Comparison of ENCODE assay signal across 10 mouse cellular contexts in genomic region chr11:47379630-47379958, GRCm38 (mm10).
DNase-seq lines count a peak whose midpoint lies in the region; ATAC-seq and TF ChIP-seq lines count a peak whose summit lies in the region.
"Had no signal": no experiment of that assay in that cellular context is flagged by ENCODE, and none has a peak within 500 bp of the region (broad histone marks: within the 10 kb centered on the region; RNA-seq: fewer than 3 reads in every experiment).

No protein-coding gene starts in this region.

- 0 out of 2 replicates have a peak overlapping the region, but pooled peaks have one; percentile 55 for H3K9ac ChIP-seq in liver, embryonic 11.5 days (ENCODE audit: low read depth, low read length)
- H3K9ac ChIP-seq in liver, postnatal 0 days (replicated peaks) = no peak overlapping the region
- no peak overlapping the region for H3K9ac ChIP-seq in forebrain, embryonic 12.5 days
- H3K9ac ChIP-seq in limb, embryonic 11.5 days (ENCODE audit: low read length) = peak overlapping the region; percentile 30

- H3K27ac ChIP-seq in liver, embryonic 11.5 days (ENCODE audit: low read depth, low read length) = no peak overlapping the region
- no peak overlapping the region for H3K27ac ChIP-seq in liver, postnatal 0 days (ENCODE audit: low read depth)
- peak overlapping the region; percentile 68 for H3K27ac ChIP-seq in forebrain, embryonic 12.5 days
- H3K27ac ChIP-seq in limb, embryonic 11.5 days (replicated peaks; ENCODE audit: low read depth, low read length) = peak overlapping the region; percentile 98
- 0 out of 2 replicates have a peak overlapping the region, but pooled peaks have one; percentile 50 for H3K27ac ChIP-seq in small intestine, adult 2 months (ENCODE audit: insufficient read depth, low read depth, low read length)

- no peaks in the 10 kb centered on the region for H3K36me3 ChIP-seq in liver, embryonic 11.5 days (ENCODE audit: control insufficient read depth, insufficient read depth, low read length)
- H3K36me3 ChIP-seq in liver, postnatal 0 days (replicated peaks; ENCODE audit: insufficient read depth, low read length) = no peaks in the 10 kb centered on the region
- no peaks in the 10 kb centered on the region for H3K36me3 ChIP-seq in forebrain, embryonic 12.5 days (replicated peaks)
- no peaks in the 10 kb centered on the region for H3K36me3 ChIP-seq in limb, embryonic 11.5 days (ENCODE audit: control insufficient read depth, insufficient read depth, low read length)
- no peaks in the 10 kb centered on the region for H3K36me3 ChIP-seq in small intestine, adult 2 months (ENCODE audit: control insufficient read depth, insufficient read depth, low read length)

- 54% methylated on average over 4 of the region's 4 CpGs for WGBS in liver, embryonic 11.5 days
- WGBS in liver, postnatal 0 days (ENCODE audit: insufficient replicate concordance) = 44% methylated on average over 4 of the region's 4 CpGs
- 48% methylated on average over 4 of the region's 4 CpGs for WGBS in forebrain, embryonic 12.5 days
- WGBS in limb, embryonic 11.5 days = 24% methylated on average over 4 of the region's 4 CpGs
- 46% methylated on average over 4 of the region's 4 CpGs for WGBS in small intestine, adult 2 months

- H3K4me1 ChIP-seq in liver, embryonic 11.5 days (replicated peaks; ENCODE audit: control insufficient read depth, insufficient read depth, low read length) = no peaks in the 10 kb centered on the region
- no peaks in the 10 kb centered on the region for H3K4me1 ChIP-seq in liver, postnatal 0 days (ENCODE audit: insufficient read depth)
- peaks cover 14% of the 10 kb centered on the region for H3K4me1 ChIP-seq in forebrain, embryonic 12.5 days
- peaks cover 11% of the 10 kb centered on the region for H3K4me1 ChIP-seq in limb, embryonic 11.5 days (ENCODE audit: control insufficient read depth, insufficient read depth, low read length)
- no peaks in the 10 kb centered on the region for H3K4me1 ChIP-seq in small intestine, adult 2 months (ENCODE audit: control insufficient read depth, insufficient read depth, insufficient read length, low read length)

- TF ChIP-seq CTCF in liver, postnatal 0 days (IDR thresholded peaks at IDR 0.05; ENCODE audit: low read depth) = no peak
- TF ChIP-seq CTCF in small intestine, adult 2 months (IDR thresholded peaks at IDR 0.05; ENCODE audit: extremely low read depth, insufficient read length, insufficient replicate concordance, low read depth, low read length) = no peak

- peak overlapping the region; percentile 59 for H3K4me2 ChIP-seq in liver, embryonic 11.5 days
- H3K4me2 ChIP-seq in liver, postnatal 0 days (ENCODE audit: low read depth, low read length) = no peak overlapping the region
- peak overlapping the region; percentile 55 for H3K4me2 ChIP-seq in forebrain, embryonic 12.5 days
- peak overlapping the region; percentile 68 for H3K4me2 ChIP-seq in limb, embryonic 11.5 days (ENCODE audit: low read depth, severe bottlenecking)

- no peaks in the 10 kb centered on the region for H3K27me3 ChIP-seq in liver, embryonic 11.5 days (replicated peaks; ENCODE audit: control insufficient read depth, insufficient read depth, low read length)
- H3K27me3 ChIP-seq in liver, postnatal 0 days (ENCODE audit: insufficient read depth, low read length) = no peaks in the 10 kb centered on the region
- H3K27me3 ChIP-seq in forebrain, embryonic 12.5 days = no peaks in the 10 kb centered on the region; the same call in 1 of the 2 replicates
- H3K27me3 ChIP-seq in limb, embryonic 11.5 days (ENCODE audit: control insufficient read depth, insufficient read depth, low read length) = no peaks in the 10 kb centered on the region
- no peaks in the 10 kb centered on the region for H3K27me3 ChIP-seq in small intestine, adult 2 months (ENCODE audit: control insufficient read depth, insufficient read depth, low read length)
- H3K27me3 ChIP-seq: Patski had no signal

- DNase-seq in liver, embryonic 11.5 days (ENCODE audit: low spot score) = no peak
- no peak for DNase-seq in liver, postnatal 0 days
- DNase-seq in limb, embryonic 11.5 days (ENCODE audit: low spot score) = no peak
- no peak for DNase-seq in thymus, postnatal 4 days
- DNase-seq in natural killer cell, adult 2 months (ENCODE audit: low spot score in 2 of 2) = no peak
- no peak for DNase-seq in lung, postnatal 4 days
- DNase-seq: cerebellum, adult 11 months had no signal

- H3K4me3 ChIP-seq in liver, embryonic 11.5 days (ENCODE audit: low read depth, low read length) = no peak overlapping the region
- H3K4me3 ChIP-seq in liver, postnatal 0 days (ENCODE audit: low read depth, low read length) = no peak overlapping the region
- no peak overlapping the region for H3K4me3 ChIP-seq in forebrain, embryonic 12.5 days (replicated peaks)
- peak overlapping the region; percentile 34; the same call in 1 of the 2 replicates for H3K4me3 ChIP-seq in limb, embryonic 11.5 days (ENCODE audit: low read depth, low read length)
- no peak overlapping the region for H3K4me3 ChIP-seq in small intestine, adult 2 months (ENCODE audit: low read depth, low read length)

- TF ChIP-seq EP300 in liver, postnatal 0 days (IDR thresholded peaks at IDR 0.05; ENCODE audit: low read depth) = no peak

- no peak for TF ChIP-seq POLR2A in small intestine, adult 2 months (IDR thresholded peaks at IDR 0.05; ENCODE audit: low read depth, low read length)

- H3K9me3 ChIP-seq in liver, embryonic 11.5 days (ENCODE audit: control insufficient read depth, low read length) = no peaks in the 10 kb centered on the region
- H3K9me3 ChIP-seq in liver, postnatal 0 days (ENCODE audit: low read length) = no peaks in the 10 kb centered on the region
- no peaks in the 10 kb centered on the region for H3K9me3 ChIP-seq in forebrain, embryonic 12.5 days
- no peaks in the 10 kb centered on the region for H3K9me3 ChIP-seq in limb, embryonic 11.5 days (ENCODE audit: control insufficient read depth, low read length)

- no peak for ATAC-seq in liver, embryonic 11.5 days (replicated peaks; ENCODE audit: low FRiP score)
- no peak for ATAC-seq in liver, postnatal 0 days
- ATAC-seq in forebrain, embryonic 12.5 days (ENCODE audit: low FRiP score) = no peak
- peak; percentile 37; the same call in 1 of the 2 replicates for ATAC-seq in limb, embryonic 11.5 days (ENCODE audit: insufficient number of reproducible peaks, low FRiP score, low TSS enrichment, low read depth)
- ATAC-seq: Patski had no signal

Comparison
In these comparisons a context has a peak if more than half of its experiments do, and no peak if none do; other contexts are left out.
1. H3K9ac ChIP-seq: peak in liver, embryonic 11.5 days (single experiment) and limb, embryonic 11.5 days (single experiment); none in liver, postnatal 0 days (single experiment) and forebrain, embryonic 12.5 days (single experiment).
2. H3K27ac ChIP-seq: peak in forebrain, embryonic 12.5 days (single experiment), limb, embryonic 11.5 days (single experiment) and small intestine, adult 2 months (single experiment); none in liver, embryonic 11.5 days (single experiment) and liver, postnatal 0 days (single experiment).